Mouse (Mus musculus) MEL (cell line): ENCODE data around the gene Trpv6. TPM values are rescaled to one million over a fixed set of nuclear protein-coding genes. Genes with fewer than 3 reads are reported as not detected.

Experiments
- DNase-seq: peaks from one replicate; pipeline ENCODE4 v3.0.0; 2011; ENCODE audit warnings: low read depth, low spot score
- H3K27ac ChIP-seq: 2 replicates; pipeline ENCODE4 v1.5.1; 2012; ENCODE audit warnings: low read depth, mild to moderate bottlenecking, control low read depth, low read length, moderate library complexity; ENCODE audit not compliant: control insufficient read depth
- H3K27me3 ChIP-seq, 2 experiments: fragments of 150-350 bp in 1 of 2; sonication (generic) in 1 of 2; 2 replicates each; pipeline ENCODE4 v1.6.1; 2012; ENCODE audit warnings: low read length in 2 of 2, mild to moderate bottlenecking in 2 of 2, improper control_type of control experiment in 1 of 2, moderate library complexity in 1 of 2; ENCODE audit not compliant: insufficient read depth in 2 of 2, control insufficient read depth in 1 of 2
- H3K36me3 ChIP-seq, 2 experiments: 2 replicates each; pipeline ENCODE4 v1.6.1; 2012 to 2014; ENCODE audit warnings: low read length in 2 of 2, improper control_type of control experiment in 1 of 2, inconsistent platforms in 1 of 2, mild to moderate bottlenecking in 1 of 2; ENCODE audit not compliant: insufficient read depth in 2 of 2, control insufficient read depth in 1 of 2
- H3K4me1 ChIP-seq, 2 experiments: fragments of 150-350 bp in 1 of 2; sonication (generic) in 1 of 2; 2 replicates each; pipeline ENCODE4 v1.6.1; 2012; ENCODE audit warnings: low read length in 2 of 2, improper control_type of control experiment in 1 of 2, mild to moderate bottlenecking in 1 of 2; ENCODE audit not compliant: insufficient read depth in 2 of 2, control insufficient read depth in 1 of 2
- H3K4me3 ChIP-seq, 2 experiments: fragments of 150-350 bp in 1 of 2; sonication (generic) in 1 of 2; 2 replicates each; pipeline ENCODE4 v1.5.1; 2012; ENCODE audit warnings: low read depth in 2 of 2, low read length in 2 of 2, mild to moderate bottlenecking in 2 of 2, moderate library complexity in 2 of 2, control low read depth in 1 of 2, improper control_type of control experiment in 1 of 2; ENCODE audit not compliant: control insufficient read depth in 1 of 2, insufficient read depth in 1 of 2
- H3K79me2 ChIP-seq: 2 replicates; pipeline ENCODE4 v1.6.1; 2012; ENCODE audit warnings: mild to moderate bottlenecking, low read length, moderate library complexity; ENCODE audit not compliant: control insufficient read depth, poor library complexity, insufficient read depth
- H3K9ac ChIP-seq: 2 replicates; pipeline ENCODE4 v1.6.1; 2012; ENCODE audit warnings: low read depth, mild to moderate bottlenecking, control low read depth, low read length, moderate library complexity; ENCODE audit not compliant: control insufficient read depth, poor library complexity, severe bottlenecking
- H3K9me3 ChIP-seq: fragments of 150-350 bp; sonication (generic); replicated peaks from 2 replicates; pipeline ENCODE4 v1.6.1; 2012; ENCODE audit warnings: mild to moderate bottlenecking, low read length, improper control_type of control experiment, moderate library complexity; ENCODE audit not compliant: insufficient read depth
- BHLHE40 ChIP-seq: IDR thresholded peaks from 2 replicates; pipeline ENCODE4 v1.6.1; 2012; ENCODE audit warnings: low read depth, mild to moderate bottlenecking, inconsistent platforms, low read length, improper control_type of control experiment, borderline replicate concordance
- CHD1 ChIP-seq: IDR thresholded peaks from 2 replicates; pipeline ENCODE4 v1.6.1; 2012; ENCODE audit warnings: low read depth, mild to moderate bottlenecking, inconsistent platforms, low read length, improper control_type of control experiment
- CTCF ChIP-seq, 3 experiments: IDR thresholded peaks in 2 of 3; conservative IDR thresholded peaks in 1 of 3; 2 replicates each; pipeline ENCODE4 v1.5.1; 2011 to 2012; ENCODE audit warnings: low read length in 3 of 3, low read depth in 2 of 3, mild to moderate bottlenecking in 2 of 3, improper control_type of control experiment in 1 of 3, inconsistent platforms in 1 of 3, mixed read lengths in 1 of 3, moderate library complexity in 1 of 3; ENCODE audit not compliant: control insufficient read depth in 1 of 3, insufficient read depth in 1 of 3, poor library complexity in 1 of 3, severe bottlenecking in 1 of 3
- E2F4 ChIP-seq: IDR thresholded peaks from 2 replicates; pipeline ENCODE4 v1.6.1; 2011; ENCODE audit warnings: low read depth, low read length, improper control_type of control experiment, borderline replicate concordance
- ELF1 ChIP-seq: IDR thresholded peaks from 2 replicates; pipeline ENCODE4 v1.6.1; 2014; ENCODE audit warnings: low read depth, mild to moderate bottlenecking, inconsistent platforms, low read length, improper control_type of control experiment, moderate library complexity
- EP300 ChIP-seq, 2 experiments: IDR thresholded peaks; 2 replicates each; pipeline ENCODE4 v1.6.1; 2011; ENCODE audit warnings: improper control_type of control experiment in 2 of 2, low read length in 2 of 2, low read depth in 1 of 2, mild to moderate bottlenecking in 1 of 2
- GABPA ChIP-seq: IDR thresholded peaks from 2 replicates; pipeline ENCODE4 v1.6.1; 2012; ENCODE audit warnings: low read depth, mild to moderate bottlenecking, inconsistent platforms, low read length, improper control_type of control experiment, moderate library complexity
- HCFC1 ChIP-seq: IDR thresholded peaks from 2 replicates; pipeline ENCODE4 v1.6.1; 2012; ENCODE audit warnings: low read depth, mild to moderate bottlenecking, inconsistent platforms, low read length, improper control_type of control experiment, moderate library complexity
- JUND ChIP-seq: IDR thresholded peaks from 2 replicates; pipeline ENCODE4 v1.6.1; 2011; ENCODE audit warnings: low read depth, mild to moderate bottlenecking, improper control_type of control experiment, low read length
- MAX ChIP-seq: IDR thresholded peaks from 2 replicates; pipeline ENCODE4 v1.6.1; 2011; ENCODE audit warnings: low read length, improper control_type of control experiment
- MYC ChIP-seq: IDR thresholded peaks from 2 replicates; pipeline ENCODE4 v1.6.1; 2011; ENCODE audit warnings: low read depth, mild to moderate bottlenecking, low read length, improper control_type of control experiment, moderate library complexity
- NELFE ChIP-seq: IDR thresholded peaks from 2 replicates; pipeline ENCODE4 v1.6.1; 2011; ENCODE audit warnings: low read depth, low read length, improper control_type of control experiment
- NRF1 ChIP-seq: IDR thresholded peaks from 2 replicates; pipeline ENCODE4 v1.6.1; 2014; ENCODE audit warnings: low read depth, mild to moderate bottlenecking, inconsistent platforms, low read length, improper control_type of control experiment, moderate library complexity; ENCODE audit not compliant: poor library complexity, insufficient read depth, severe bottlenecking
- POLR2A ChIP-seq, 2 experiments: IDR thresholded peaks; 2 replicates each; pipeline ENCODE4 v1.6.1; 2011 to 2012; ENCODE audit warnings: low read length in 2 of 2, mild to moderate bottlenecking in 2 of 2, control low read depth in 1 of 2, improper control_type of control experiment in 1 of 2, low read depth in 1 of 2, moderate library complexity in 1 of 2; ENCODE audit not compliant: control insufficient read depth in 1 of 2, insufficient read depth in 1 of 2, poor library complexity in 1 of 2
- POLR2AphosphoS5 ChIP-seq: IDR thresholded peaks from 2 replicates; pipeline ENCODE4 v1.6.1; 2012; ENCODE audit warnings: low read depth, borderline replicate concordance, mild to moderate bottlenecking, inconsistent platforms, low read length, moderate library complexity, mixed read lengths
- RCOR1 ChIP-seq: IDR thresholded peaks from 2 replicates; pipeline ENCODE4 v1.6.1; 2012; ENCODE audit warnings: low read depth, mild to moderate bottlenecking, inconsistent platforms, low read length, improper control_type of control experiment
- TAL1 ChIP-seq: IDR thresholded peaks from 2 replicates; pipeline ENCODE4 v1.6.1; 2012; ENCODE audit warnings: mild to moderate bottlenecking, inconsistent platforms, low read length, moderate library complexity, mixed read lengths
- TBP ChIP-seq: IDR thresholded peaks from 2 replicates; pipeline ENCODE4 v1.8.0; 2011; ENCODE audit warnings: low read depth, low read length, improper control_type of control experiment
- TCF12 ChIP-seq: IDR thresholded peaks from 2 replicates; pipeline ENCODE4 v1.6.1; 2014; ENCODE audit warnings: low read depth, mild to moderate bottlenecking, inconsistent platforms, low read length, improper control_type of control experiment, moderate library complexity
- UBTF ChIP-seq: IDR thresholded peaks from 2 replicates; pipeline ENCODE4 v1.6.1; 2012; ENCODE audit warnings: low read depth, mild to moderate bottlenecking, inconsistent platforms, low read length, improper control_type of control experiment, moderate library complexity, borderline replicate concordance; ENCODE audit not compliant: insufficient read depth
- USF1 ChIP-seq: IDR thresholded peaks from 2 replicates; pipeline ENCODE4 v1.6.1; 2014; ENCODE audit warnings: low read depth, mild to moderate bottlenecking, inconsistent platforms, low read length, improper control_type of control experiment, moderate library complexity
- ZMIZ1 ChIP-seq: IDR thresholded peaks from 2 replicates; pipeline ENCODE4 v1.6.1; 2012; ENCODE audit warnings: low read depth, mild to moderate bottlenecking, inconsistent platforms, low read length, improper control_type of control experiment, moderate library complexity
- polyA plus RNA-seq, 2 experiments: library from polyadenylated mRNA; stranded (reverse) in 1 of 2; unstranded in 1 of 2; fragments of >175 nt in 1 of 2; fragments of >200 nt in 1 of 2; gene quantifications; 2 replicates each; pipeline versions ENCODE4 v1.2.1 to v1.2.4; 2012; ENCODE audit warnings: low replicate concordance in 2 of 2, low read depth in 1 of 2; ENCODE audit not compliant: insufficient read length in 2 of 2, insufficient read depth in 1 of 2, missing spikeins in 1 of 2
- total RNA-seq: library from RNA; depleted of rRNA; stranded (reverse); fragments of 300-350 nt; gene quantifications from 2 replicates; pipeline ENCODE4 v1.2.3, GENCODE M21; 2012

Gene Trpv6
- total and polyA plus RNA-seq, 3 experiments = not detected

DNA sequence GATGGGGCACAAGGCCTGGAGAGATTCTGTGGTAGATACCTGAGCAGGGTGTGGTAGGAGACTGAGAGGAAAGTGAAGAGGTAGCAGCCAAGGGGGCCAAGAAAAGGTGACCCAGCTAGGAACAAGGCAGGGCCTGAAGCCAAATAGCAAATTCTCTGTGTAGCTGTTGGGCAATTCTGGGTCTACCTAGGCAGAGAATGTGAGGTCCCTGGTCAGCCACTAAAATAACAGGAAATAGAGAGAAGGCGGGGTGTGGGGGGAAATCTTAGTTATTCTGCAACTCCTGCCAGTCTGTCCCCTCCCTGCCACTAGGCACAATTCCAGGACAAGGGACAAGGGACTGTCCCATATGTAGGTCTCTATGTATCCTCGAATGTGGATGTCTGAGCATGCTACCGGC lies 7.0 kb upstream of the Trpv6 start:
- TF ChIP-seq TAL1 (no peak), EP300 (IDR thresholded peaks at IDR 0.05; ENCODE audit: low read depth in 1 of 2, low read length in 2 of 2) (no peak), TBP (no peak), RCOR1 (no peak), NELFE (no peak), NRF1 (no peak), BHLHE40 (no peak)
- Histone ChIP-seq H3K9ac (no peak overlapping the region), H3K36me3 (no peaks in the 10 kb centered on the region), H3K27me3 (no peaks in the 10 kb centered on the region), H3K9me3 (no peaks in the 10 kb centered on the region), H3K4me1 (no peaks in the 10 kb centered on the region), H3K27ac (no peak overlapping the region), H3K4me3 (no peak overlapping the region), H3K79me2 (no peaks in the 10 kb centered on the region)
- DNase-seq = no peak

DNA sequence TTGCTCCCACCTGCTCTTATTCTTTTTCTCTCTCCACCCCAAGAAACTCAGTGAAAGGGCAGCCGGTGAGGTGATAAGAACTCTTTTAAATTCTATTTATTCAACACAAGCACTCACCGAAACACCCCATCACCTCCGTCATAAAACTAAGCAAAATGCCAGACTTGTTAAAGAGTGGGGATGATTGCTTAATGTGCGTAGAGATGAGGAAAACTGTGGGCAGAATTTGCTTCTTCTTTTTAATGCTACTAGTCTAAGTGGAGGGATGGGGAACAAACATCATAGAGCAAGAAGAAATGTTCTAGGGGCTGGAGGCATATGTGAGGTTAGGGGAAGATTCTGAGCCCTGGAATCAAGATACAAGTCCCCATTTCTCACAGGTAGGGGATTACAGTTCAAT lies 6.6 kb upstream of the Trpv6 start:
- TF ChIP-seq CTCF (IDR thresholded peaks at IDR 0.05 in 2 of 3, conservative IDR thresholded peaks at IDR 0.05 in 1 of 3; ENCODE audit: control insufficient read depth in 1 of 3, insufficient read depth in 1 of 3, low read depth in 2 of 3, low read length in 3 of 3, poor library complexity in 1 of 3, severe bottlenecking in 1 of 3) = no peak
- TF ChIP-seq UBTF = no peak
- TF ChIP-seq ZMIZ1 = no peak
- TF ChIP-seq TCF12 = no peak
- TF ChIP-seq POLR2A (IDR thresholded peaks at IDR 0.05; ENCODE audit: control insufficient read depth in 1 of 2, insufficient read depth in 1 of 2, low read depth in 1 of 2, low read length in 2 of 2, poor library complexity in 1 of 2) = no peak
- TF ChIP-seq GABPA = no peak
- TF ChIP-seq NELFE = no peak
- TF ChIP-seq MYC = no peak
- no peak for TF ChIP-seq BHLHE40
- no peak for TF ChIP-seq ELF1
- no peak for TF ChIP-seq JUND
- TF ChIP-seq NRF1 = no peak
- TF ChIP-seq MAX = no peak
- no peak for TF ChIP-seq RCOR1
- TF ChIP-seq E2F4 = no peak
- TF ChIP-seq USF1 = no peak
- no peak for TF ChIP-seq CHD1
- TF ChIP-seq HCFC1 = no peak
- no peak for TF ChIP-seq EP300 (IDR thresholded peaks at IDR 0.05; ENCODE audit: low read depth in 1 of 2, low read length in 2 of 2)
- no peak for TF ChIP-seq POLR2AphosphoS5
- H3K4me3 ChIP-seq = no peak overlapping the region
- H3K27ac ChIP-seq = no peak overlapping the region
- no peaks in the 10 kb centered on the region for H3K4me1 ChIP-seq
- no peaks in the 10 kb centered on the region for H3K9me3 ChIP-seq
- no peak overlapping the region for H3K9ac ChIP-seq
- no peaks in the 10 kb centered on the region for H3K79me2 ChIP-seq
- H3K36me3 ChIP-seq = no peaks in the 10 kb centered on the region
- DNase-seq = no peak
- H3K27me3 ChIP-seq = no peaks in the 10 kb centered on the region; a peak in 1 of 4 replicates
